ENCODE assay signal across 21 mouse cellular contexts in the genomic region with DNA sequence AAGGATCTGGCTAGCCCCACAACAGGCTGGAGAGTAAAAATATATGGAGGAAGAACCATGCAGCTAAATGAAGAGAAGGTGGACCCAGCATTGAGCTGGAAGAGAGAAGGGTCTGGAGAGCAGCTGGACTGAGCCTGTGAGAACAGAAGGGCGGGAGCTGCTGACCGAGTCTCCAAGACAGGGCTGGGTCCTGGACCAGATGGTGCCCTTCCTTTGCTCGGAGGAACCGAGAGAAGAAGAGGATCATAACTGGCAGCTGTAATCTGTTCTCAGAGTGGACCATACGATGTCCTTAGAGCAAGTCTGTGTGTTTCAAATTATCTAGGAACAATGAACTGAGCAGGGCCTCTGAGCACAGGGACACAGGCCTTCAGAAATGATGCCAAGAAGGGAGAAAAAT.
"Had no signal": no experiment of that assay in that cellular context is flagged by ENCODE, and none has a peak within 500 bp of the region (broad histone marks: within the 10 kb centered on the region; RNA-seq: fewer than 3 reads in every experiment).

No protein-coding gene starts in this region.

- H3K4me1 ChIP-seq: limb, embryonic 12.5 days; limb, embryonic 15.5 days; megakaryocyte, embryonic 14.5 days; midbrain, embryonic 10.5 days; neural tube, embryonic 12.5 days; neural tube, embryonic 15.5 days had no signal

- H3K27me3 ChIP-seq: limb, embryonic 12.5 days; limb, embryonic 15.5 days; megakaryocyte, embryonic 14.5 days; neural tube, embryonic 12.5 days; neural tube, embryonic 15.5 days had no signal

- H3K4me3 ChIP-seq: layer of hippocampus, adult 2 months; limb, embryonic 12.5 days; limb, embryonic 15.5 days; megakaryocyte, embryonic 14.5 days; midbrain, embryonic 10.5 days; neural tube, embryonic 12.5 days; neural tube, embryonic 15.5 days had no signal

- H3K9me3 ChIP-seq: limb, embryonic 12.5 days; limb, embryonic 15.5 days; midbrain, embryonic 10.5 days; neural tube, embryonic 12.5 days; neural tube, embryonic 15.5 days had no signal

- H3K4me2 ChIP-seq: limb, embryonic 12.5 days; limb, embryonic 15.5 days; liver, embryonic 11.5 days; lung, embryonic 14.5 days; neural tube, embryonic 12.5 days; neural tube, embryonic 15.5 days had no signal

- ATAC-seq: liver, postnatal 0 days; lung, postnatal 0 days had no signal

- H3K9ac ChIP-seq: limb, embryonic 12.5 days; limb, embryonic 15.5 days; liver, embryonic 14.5 days; liver, postnatal 0 days; lung, embryonic 14.5 days; neural tube, embryonic 12.5 days; neural tube, embryonic 15.5 days had no signal

- H3K36me3 ChIP-seq: limb, embryonic 12.5 days; limb, embryonic 15.5 days; midbrain, embryonic 10.5 days; neural tube, embryonic 12.5 days; neural tube, embryonic 15.5 days had no signal

- H3K27ac ChIP-seq: layer of hippocampus, adult 2 months; limb, embryonic 12.5 days; limb, embryonic 15.5 days; liver, embryonic 14.5 days; midbrain, embryonic 10.5 days; neural tube, embryonic 12.5 days; neural tube, embryonic 15.5 days had no signal

- DNase-seq: kidney, adult 11 months; kidney, adult 8-10 months; kidney, postnatal 25 days; layer of hippocampus, adult 9-11 months; liver, postnatal 0 days; lung, embryonic 14.5 days; lung, postnatal 36 days; midbrain, embryonic 14.5 days; thymus, adult 2 months; thymus, postnatal 14 days; thymus, postnatal 4 days had no signal
